Mouse (Mus musculus): ENCODE measurements around the gene Plxnd1.

DNA sequence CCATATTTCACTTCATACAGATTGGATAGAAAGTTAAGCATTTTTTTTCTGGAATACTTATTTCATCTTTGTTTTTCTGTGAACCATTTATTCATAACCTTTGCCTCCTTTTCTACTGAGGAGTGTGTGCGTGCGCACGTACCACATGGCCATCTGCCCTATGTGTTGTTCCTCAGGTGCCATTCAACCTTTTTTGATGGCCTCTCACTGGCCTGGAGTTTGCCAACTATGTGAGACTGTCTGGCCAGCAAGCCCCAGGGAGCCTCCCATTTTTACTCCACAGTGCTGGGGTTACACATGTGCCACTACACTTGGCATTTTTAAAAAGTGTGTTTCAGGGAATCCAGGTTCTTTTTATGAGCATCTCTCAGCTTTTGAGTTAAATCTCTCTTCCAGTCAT is 21.1 kb upstream of the Plxnd1 start:
- TF ChIP-seq POLR2A (IDR thresholded peaks at IDR 0.05; ENCODE audit: insufficient read depth, low read depth, low read length), result no peak
- TF ChIP-seq CTCF (IDR thresholded peaks at IDR 0.05), result no peak
- no peak for TF ChIP-seq EP300 (IDR thresholded peaks at IDR 0.05; ENCODE audit: insufficient read depth, low read depth, low read length)

Measured in heart, adult 2 months (tissue).